Mouse (Mus musculus) frontal cortex, postnatal 25 days (tissue): ENCODE data around the gene Olfr288.

Source experiments
- DNase-seq, 2 experiments: peaks; one replicate each; pipeline ENCODE4 v3.0.0; 2022; ENCODE audit warnings: low spot score in 2 of 2

Olfr288 gene

GRCm38 (mm10) chr15:98195442-98195841 is at the start of gene Olfr288:
Olfr288 (minus strand) TSS chr15:98195542.
- DNase-seq = no peak

GRCm38 (mm10) chr15:98235442-98235841 is 40.1 kb upstream of the Olfr288 start:
- DNase-seq = no peak

- no peak for DNase-seq
These were observed 39.0 kb upstream of the Olfr288 start, which contains the start of gene Olfr286 for GRCm38 (mm10) chr15:98234350-98234749. Olfr286 (minus strand) TSS chr15:98234450.

- no peak for DNase-seq
These were observed 30.8 kb upstream of the Olfr288 start for GRCm38 (mm10) chr15:98226096-98226495.

- DNase-seq = no peak
These were observed 30.3 kb upstream of the Olfr288 start for GRCm38 (mm10) chr15:98225610-98226009.

- no peak for DNase-seq
These were observed 27.0 kb upstream of the Olfr288 start for GRCm38 (mm10) chr15:98222377-98222776.

DNA sequence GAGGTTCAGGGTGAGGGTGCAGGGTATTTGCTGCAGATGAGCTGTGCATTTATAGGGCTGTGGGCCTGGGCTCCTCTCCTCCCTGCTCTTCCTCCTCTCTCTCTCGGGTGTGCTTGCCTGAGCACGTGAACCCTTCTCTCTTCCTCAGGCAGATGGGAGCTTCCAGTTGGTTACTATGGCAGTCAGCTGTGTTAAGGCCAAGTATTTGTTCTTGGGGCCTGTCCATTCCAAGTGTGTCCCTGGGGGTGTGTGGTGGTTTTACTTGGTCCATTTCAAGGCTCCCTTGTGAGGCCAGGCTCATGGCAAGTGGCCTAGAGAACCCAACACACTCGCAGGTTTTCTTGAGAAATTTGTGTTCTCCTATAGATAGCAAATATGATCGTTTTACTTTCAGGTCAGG is 25.5 kb upstream of the Olfr288 start, which contains the start of the genes Gm44579 and Olfr287:
Gene Gm44579 (minus strand): TSS at position 101 of the 400 bp plus-strand sequence.
Gene Olfr287 (minus strand): TSS at position 180 of the 400 bp plus-strand sequence.
- DNase-seq = no peak

GRCm38 (mm10) chr15:98214130-98214529 is 18.8 kb upstream of the Olfr288 start:
- no peak for DNase-seq

DNA sequence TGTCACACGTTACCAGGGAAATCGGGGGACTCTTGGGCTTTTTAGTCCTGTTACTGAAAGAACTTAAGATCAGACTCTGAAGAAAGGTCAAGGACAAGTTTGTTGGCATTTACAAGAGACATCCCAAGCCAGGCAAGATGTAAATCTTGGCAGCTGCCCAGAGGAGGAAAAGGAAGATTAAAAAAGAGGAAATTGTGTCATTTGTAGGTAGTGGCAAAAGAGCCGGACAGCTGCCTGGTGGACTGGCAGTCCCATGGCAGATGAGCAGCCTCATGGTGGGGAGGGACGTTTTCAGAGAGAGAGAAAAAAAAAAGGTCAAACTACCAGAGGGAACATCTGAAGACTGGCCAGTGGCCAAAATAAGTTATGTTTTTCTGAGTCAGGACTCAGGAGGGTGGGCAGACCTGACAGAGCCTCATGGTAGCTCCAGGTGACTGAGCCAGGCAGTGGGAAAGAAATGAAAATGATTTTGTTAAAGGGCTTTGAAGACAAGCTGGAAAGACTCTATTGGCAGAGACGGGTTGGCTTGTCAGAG is 18.1 kb upstream of the Olfr288 start:
- no peak for DNase-seq

DNA sequence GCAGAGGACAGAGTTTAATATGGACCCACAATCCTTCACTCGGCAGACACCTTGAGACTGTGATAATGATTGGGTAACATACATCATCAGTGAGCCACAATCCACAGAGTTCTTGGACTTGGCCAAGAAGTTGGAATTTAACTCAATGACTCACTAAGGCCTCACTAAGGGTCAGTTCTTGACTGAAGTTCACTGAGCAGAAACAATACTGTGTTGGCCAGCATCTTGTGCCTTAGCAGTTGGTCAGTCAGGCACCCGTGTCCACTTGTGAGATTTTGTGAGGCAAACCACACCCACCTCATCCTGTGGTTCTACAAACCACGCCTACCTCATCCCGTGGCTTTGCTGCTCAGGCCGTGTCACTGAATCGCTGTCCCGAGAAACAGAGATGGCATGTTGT is 14.3 kb upstream of the Olfr288 start:
- no peak for DNase-seq

DNA sequence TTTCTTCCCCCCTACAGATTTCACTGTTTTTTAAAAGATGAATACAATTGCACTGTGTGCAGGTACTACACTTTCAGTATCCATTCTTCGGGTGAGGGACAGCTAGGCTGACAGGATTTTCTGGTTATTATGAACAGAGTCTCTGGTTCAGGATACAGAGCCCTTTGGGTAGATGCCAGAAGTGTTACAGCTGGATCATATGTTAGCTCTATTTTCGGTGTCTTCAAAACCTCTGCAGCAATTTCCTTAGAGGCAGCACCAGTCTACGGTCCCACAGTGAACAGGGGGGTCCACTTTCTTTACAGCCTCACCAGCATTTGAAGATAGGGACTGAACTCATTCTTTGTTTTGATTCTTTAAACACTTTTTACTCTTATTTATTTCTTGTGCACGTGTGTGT is 10.9 kb downstream of the Olfr288 start:
- no peak for DNase-seq

GRCm38 (mm10) chr15:98181856-98182570 is 13.3 kb downstream of the Olfr288 start:
- DNase-seq = no peak

GRCm38 (mm10) chr15:98181132-98181711 is 14.1 kb downstream of the Olfr288 start:
- DNase-seq = peak; percentile 87

GRCm38 (mm10) chr15:98180567-98181131 is 14.7 kb downstream of the Olfr288 start:
- DNase-seq = no peak

- DNase-seq = no peak
These were observed 18.0 kb downstream of the Olfr288 start for GRCm38 (mm10) chr15:98177320-98177719.

GRCm38 (mm10) chr15:98173821-98174220 is 21.5 kb downstream of the Olfr288 start:
- DNase-seq = peak; percentile 53 to 66

GRCm38 (mm10) chr15:98172113-98172512 is 23.2 kb downstream of the Olfr288 start:
- DNase-seq = no peak

GRCm38 (mm10) chr15:98170917-98171316 is 24.4 kb downstream of the Olfr288 start:
- DNase-seq = no peak

- peak; percentile 31 to 45 for DNase-seq
These were observed 25.0 kb downstream of the Olfr288 start for GRCm38 (mm10) chr15:98170365-98170764.

DNA sequence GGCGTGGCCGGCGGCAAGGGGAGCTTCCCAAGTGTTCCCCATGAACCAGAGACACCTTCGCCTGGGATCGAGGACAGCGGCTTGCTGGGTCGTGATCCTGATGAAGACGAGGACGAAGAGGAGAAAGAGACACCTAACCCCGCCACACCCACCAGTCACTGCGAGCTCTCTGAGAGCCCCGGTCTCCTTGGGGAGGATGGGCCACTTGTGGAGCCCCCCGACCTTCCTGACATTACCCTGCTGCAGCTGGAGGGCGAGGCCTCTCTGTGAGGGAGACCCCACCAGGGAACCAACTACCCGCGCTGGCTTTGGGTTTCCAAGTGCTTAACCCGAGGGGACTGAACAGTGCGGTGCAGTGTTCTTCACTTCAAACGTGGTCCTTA is 26.7 kb downstream of the Olfr288 start:
- no peak for DNase-seq

GRCm38 (mm10) chr15:98167645-98168621 is 27.4 kb downstream of the Olfr288 start:
- peak; percentile 68 to 81 for DNase-seq
